Comparison of ENCODE assay signal across 32 mouse cellular contexts in the genomic region with DNA sequence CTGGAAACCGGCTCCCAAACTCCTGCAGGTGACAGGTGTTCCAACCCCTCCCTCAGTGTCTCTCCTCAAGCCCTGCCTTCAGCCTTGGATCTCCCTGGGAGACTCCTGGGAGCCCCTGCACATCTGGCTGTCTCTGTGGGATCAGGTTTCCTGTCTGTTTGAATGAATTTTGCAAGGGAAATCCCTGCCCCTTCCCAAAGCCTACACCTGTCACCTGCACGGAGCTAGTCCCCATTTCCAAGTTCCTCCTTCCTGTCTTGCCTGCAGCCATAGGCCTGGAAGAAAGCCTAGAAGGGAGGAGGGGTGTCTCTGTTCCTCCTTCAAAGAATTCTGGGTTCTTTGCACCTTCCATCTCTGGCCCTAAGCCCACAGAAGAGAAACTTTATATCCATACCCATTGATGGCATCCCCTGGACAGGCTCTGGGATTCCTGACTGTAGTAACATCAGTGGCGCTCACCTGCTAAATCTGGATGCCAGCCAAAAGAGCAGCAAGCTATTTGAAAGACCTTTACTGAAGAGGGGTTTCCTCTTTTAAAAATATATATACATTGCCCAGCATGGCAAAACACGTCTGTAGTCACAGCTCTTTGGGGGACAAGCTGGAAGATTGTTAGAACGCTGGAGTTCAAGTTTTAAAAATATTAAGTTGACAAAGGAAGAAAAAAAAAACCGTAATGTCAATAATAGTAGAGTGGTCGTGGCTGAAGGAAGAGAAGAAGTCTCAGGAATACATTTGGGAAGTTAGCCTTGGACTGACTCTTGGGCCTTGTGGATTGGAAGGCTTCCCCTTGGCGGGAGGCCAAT. TPM values are rescaled to one million over a fixed set of nuclear protein-coding genes. Genes with fewer than 3 reads are reported as not detected.
DNase-seq lines count a peak whose midpoint lies in the region; ATAC-seq and TF ChIP-seq lines count a peak whose summit lies in the region.
"Had no signal": no experiment of that assay in that cellular context is flagged by ENCODE, and none has a peak within 500 bp of the region (broad histone marks: within the 10 kb centered on the region; RNA-seq: fewer than 3 reads in every experiment).

No protein-coding gene starts in this region.

- no peaks in the 10 kb centered on the region for H3K36me3 ChIP-seq in heart, embryonic 14.5 days (ENCODE audit: control insufficient read depth, insufficient read depth, low read length)
- no peaks in the 10 kb centered on the region for H3K36me3 ChIP-seq in heart, embryonic 11.5 days (ENCODE audit: control insufficient read depth, insufficient read depth, low read length)
- H3K36me3 ChIP-seq in lung, embryonic 14.5 days (ENCODE audit: insufficient read depth): no peaks in the 10 kb centered on the region
- H3K36me3 ChIP-seq in MEL (ENCODE audit: control insufficient read depth in 1 of 2, insufficient read depth in 2 of 2, low read length in 2 of 2): peaks cover 0 to 16% of the 10 kb centered on the region in 2 experiments; a peak in 2 of 4 replicates
- H3K36me3 ChIP-seq: embryonic facial prominence, embryonic 13.5 days; forebrain, embryonic 10.5 days; heart, embryonic 13.5 days; hindbrain, embryonic 12.5 days had no signal

- DNase-seq in lung, embryonic 14.5 days: peak; percentile 27
- DNase-seq in lung, postnatal 25 days (ENCODE audit: low spot score): no peak
- peak; percentile 70 for DNase-seq in testis, postnatal 14 days (ENCODE audit: low spot score)
- no peak for DNase-seq in testis, postnatal 10 days (ENCODE audit: low spot score)
- peak; percentile 73 for DNase-seq in MEL (ENCODE audit: low read depth, low spot score)
- DNase-seq: cerebellum, adult 18-20 months; cerebellum, adult 9-10 months had no signal

- WGBS in heart, embryonic 14.5 days: 32% methylated on average over 8 of the region's 8 CpGs
- 23% methylated on average over 8 of the region's 8 CpGs for WGBS in heart, embryonic 11.5 days (ENCODE audit: insufficient replicate concordance)
- WGBS in lung, embryonic 14.5 days: 15% methylated on average over 8 of the region's 8 CpGs

- H3K4me2 ChIP-seq in heart, embryonic 14.5 days (ENCODE audit: low read length): no peak overlapping the region
- no peak overlapping the region for H3K4me2 ChIP-seq in heart, embryonic 11.5 days
- no peak overlapping the region for H3K4me2 ChIP-seq in lung, embryonic 14.5 days
- H3K4me2 ChIP-seq: embryonic facial prominence, embryonic 13.5 days; forebrain, embryonic 13.5 days; heart, embryonic 13.5 days; hindbrain, embryonic 12.5 days had no signal

- peak in 1 of 2 experiments; percentile 39; a peak in 1 of 4 replicates for TF ChIP-seq EP300 in MEL (IDR thresholded peaks at IDR 0.05; ENCODE audit: low read depth in 1 of 2, low read length in 2 of 2)

- ATAC-seq in heart, embryonic 14.5 days (ENCODE audit: insufficient number of reproducible peaks, insufficient read depth, low FRiP score, low read depth): 0 out of 2 replicates have a peak, but pooled peaks have one; percentile 15
- ATAC-seq in heart, embryonic 11.5 days (replicated peaks; ENCODE audit: insufficient number of reproducible peaks, low FRiP score, low TSS enrichment): no peak
- ATAC-seq in lung, embryonic 14.5 days (ENCODE audit: insufficient read depth): no peak
- no peak for ATAC-seq in monocyte, adult 5-6 weeks (replicated peaks; ENCODE audit: insufficient number of reproducible peaks, low FRiP score, low TSS enrichment, poor library complexity, severe bottlenecking)

- H3K4me1 ChIP-seq in heart, embryonic 14.5 days (ENCODE audit: control insufficient read depth in 2 of 2, insufficient read depth in 2 of 2, low read length in 2 of 2): peaks cover 21 to 28% of the 10 kb centered on the region in 2 experiments
- peaks cover 25% of the 10 kb centered on the region for H3K4me1 ChIP-seq in heart, embryonic 11.5 days (ENCODE audit: control insufficient read depth, insufficient read depth, low read length)
- H3K4me1 ChIP-seq in lung, embryonic 14.5 days (ENCODE audit: insufficient read depth): peaks cover 12% of the 10 kb centered on the region
- H3K4me1 ChIP-seq in MEL (ENCODE audit: control insufficient read depth in 1 of 2, insufficient read depth in 2 of 2, low read length in 2 of 2): peaks cover 5 to 16% of the 10 kb centered on the region in 2 experiments

- no peaks in the 10 kb centered on the region for H3K9me3 ChIP-seq in heart, embryonic 14.5 days (ENCODE audit: control insufficient read depth, low read length)
- H3K9me3 ChIP-seq in heart, embryonic 11.5 days (replicated peaks; ENCODE audit: control insufficient read depth, low read length): no peaks in the 10 kb centered on the region
- no peaks in the 10 kb centered on the region for H3K9me3 ChIP-seq in lung, embryonic 14.5 days (ENCODE audit: low read depth, low read length)
- H3K9me3 ChIP-seq in MEL (replicated peaks; ENCODE audit: insufficient read depth, low read length): no peaks in the 10 kb centered on the region
- H3K9me3 ChIP-seq: embryonic facial prominence, embryonic 13.5 days; forebrain, embryonic 10.5 days; forebrain, embryonic 13.5 days; heart, embryonic 13.5 days; hindbrain, embryonic 12.5 days had no signal

- no peak for TF ChIP-seq POLR2A in MEL (IDR thresholded peaks at IDR 0.05; ENCODE audit: control insufficient read depth in 1 of 2, insufficient read depth in 1 of 2, low read depth in 1 of 2, low read length in 2 of 2, poor library complexity in 1 of 2)

- TF ChIP-seq CTCF in lung, embryonic 14.5 days (IDR thresholded peaks at IDR 0.05; ENCODE audit: low read depth): no peak
- no peak for TF ChIP-seq CTCF in MEL (IDR thresholded peaks at IDR 0.05 in 2 of 3, conservative IDR thresholded peaks at IDR 0.05 in 1 of 3; ENCODE audit: control insufficient read depth in 1 of 3, insufficient read depth in 1 of 3, low read depth in 2 of 3, low read length in 3 of 3, poor library complexity in 1 of 3, severe bottlenecking in 1 of 3)

- H3K27ac ChIP-seq in heart, embryonic 14.5 days (replicated peaks in 1 of 2; ENCODE audit: control insufficient read depth in 1 of 2, insufficient read depth in 1 of 2, low read depth in 2 of 2, low read length in 2 of 2): no peak overlapping the region
- no peak overlapping the region for H3K27ac ChIP-seq in heart, embryonic 11.5 days (ENCODE audit: low read depth, low read length)
- H3K27ac ChIP-seq in lung, embryonic 14.5 days (ENCODE audit: low read depth): no peak overlapping the region
- peak overlapping the region; percentile 89 for H3K27ac ChIP-seq in MEL (ENCODE audit: control insufficient read depth, low read depth, low read length)
- H3K27ac ChIP-seq: embryonic facial prominence, embryonic 13.5 days; forebrain, embryonic 10.5 days; forebrain, embryonic 13.5 days; hindbrain, embryonic 12.5 days; hindbrain, postnatal 0 days had no signal

- no peak for TF ChIP-seq RAD21 in MEL (IDR thresholded peaks at IDR 0.05; ENCODE audit: low read depth, low read length)

- H3K79me2 ChIP-seq in MEL (ENCODE audit: control insufficient read depth, insufficient read depth, low read length, poor library complexity): peaks cover 15% of the 10 kb centered on the region

- no peak overlapping the region for H3K9ac ChIP-seq in heart, embryonic 14.5 days (ENCODE audit: low read length)
- no peak overlapping the region for H3K9ac ChIP-seq in heart, embryonic 11.5 days (ENCODE audit: low read depth, low read length)
- H3K9ac ChIP-seq in lung, embryonic 14.5 days: no peak overlapping the region
- H3K9ac ChIP-seq in MEL (ENCODE audit: control insufficient read depth, low read depth, low read length, poor library complexity, severe bottlenecking): peak overlapping the region; percentile 56
- H3K9ac ChIP-seq: embryonic facial prominence, embryonic 13.5 days; forebrain, embryonic 13.5 days; hindbrain, embryonic 12.5 days had no signal

- peaks cover 19% of the 10 kb centered on the region for H3K27me3 ChIP-seq in heart, embryonic 14.5 days (ENCODE audit: control insufficient read depth, insufficient read depth, low read length)
- peaks cover 21% of the 10 kb centered on the region for H3K27me3 ChIP-seq in heart, embryonic 11.5 days (ENCODE audit: control insufficient read depth, insufficient read depth, low read length)
- peaks cover 6% of the 10 kb centered on the region; the same call in 1 of the 2 replicates for H3K27me3 ChIP-seq in lung, embryonic 14.5 days (ENCODE audit: insufficient read depth, low read length)
- H3K27me3 ChIP-seq in MEL (ENCODE audit: control insufficient read depth in 1 of 2, insufficient read depth in 2 of 2, low read length in 2 of 2): no peaks in the 10 kb centered on the region

- no peak overlapping the region for H3K4me3 ChIP-seq in heart, embryonic 14.5 days (ENCODE audit: control insufficient read depth in 1 of 2, insufficient read depth in 1 of 2, low read depth in 1 of 2, low read length in 2 of 2)
- H3K4me3 ChIP-seq in heart, embryonic 11.5 days (ENCODE audit: low read depth, low read length): no peak overlapping the region
- no peak overlapping the region for H3K4me3 ChIP-seq in lung, embryonic 14.5 days (ENCODE audit: low read depth, low read length)
- H3K4me3 ChIP-seq in MEL (ENCODE audit: control insufficient read depth in 1 of 2, insufficient read depth in 1 of 2, low read depth in 2 of 2, low read length in 2 of 2): peak overlapping the region; percentile 1 to 26; a peak in 1 of 4 replicates
- H3K4me3 ChIP-seq: embryonic facial prominence, embryonic 13.5 days; forebrain, embryonic 10.5 days; forebrain, embryonic 13.5 days; heart, embryonic 13.5 days; hindbrain, embryonic 12.5 days had no signal

RNA-seq across cellular contexts. Expression of a gene that starts 1.8 kb away (rescaled TPM):
- 2.0 and 2.6 TPM in 2 replicates for polyA plus RNA-seq in heart, embryonic 14.5 days (2014; fragmentation: Nextera tagmentation; extraction: Ambion mirVana)
- polyA plus RNA-seq in heart, embryonic 11.5 days (2014; fragmentation: Nextera tagmentation; extraction: Ambion mirVana): 0.99 and 1.4 TPM in 2 replicates
- 1.3 and 1.5 TPM in 2 replicates for polyA plus RNA-seq in lung, embryonic 14.5 days (2014; fragmentation: Nextera tagmentation; extraction: Ambion mirVana)
- 6.4 and 7.4 TPM in 2 replicates for total RNA-seq in MEL (2012; rRNA removed)
- 10 to 100 TPM in 1 of 2 experiments, not detected in 1; 21.2 TPM for polyA plus RNA-seq in MEL (2012; ENCODE audit: insufficient read depth in 1 of 2, insufficient read length in 2 of 2, low read depth in 1 of 2, low replicate concordance in 2 of 2, missing spikeins in 1 of 2)
- 32.8 to 44.3 TPM (median 36.3 TPM) in 3 replicates for total RNA-seq in monocyte, adult 5-6 weeks (2017)
- polyA plus RNA-seq: C2C12 had no signal

RNA-seq across cellular contexts. Expression of a gene that starts 15.5 kb away (rescaled TPM):
- polyA plus RNA-seq in heart, embryonic 14.5 days (2014; fragmentation: Nextera tagmentation; extraction: Ambion mirVana): 64.4 and 68.0 TPM in 2 replicates
- 45.4 and 46.7 TPM in 2 replicates for polyA plus RNA-seq in heart, embryonic 11.5 days (2014; fragmentation: Nextera tagmentation; extraction: Ambion mirVana)
- polyA plus RNA-seq in lung, embryonic 14.5 days (2014; fragmentation: Nextera tagmentation; extraction: Ambion mirVana): 24.3 and 25.0 TPM in 2 replicates
- 6.7 and 8.6 TPM in 2 replicates for total RNA-seq in MEL (2012; rRNA removed)
- polyA plus RNA-seq in MEL (2012; ENCODE audit: insufficient read depth in 1 of 2, insufficient read length in 2 of 2, low read depth in 1 of 2, low replicate concordance in 2 of 2, missing spikeins in 1 of 2): 10 to 100 TPM in 1 of 2 experiments, not detected in 1; 14.5 TPM
- total RNA-seq in monocyte, adult 5-6 weeks (2017): 14.5 to 23.9 TPM (median 19.3 TPM) in 3 replicates

RNA-seq across cellular contexts. Expression of a gene that starts 26.3 kb away (rescaled TPM):
- polyA plus RNA-seq in heart, embryonic 14.5 days (2014; fragmentation: Nextera tagmentation; extraction: Ambion mirVana): 2.1 and 3.0 TPM in 2 replicates
- 0.66 and 0.80 TPM in 2 replicates for polyA plus RNA-seq in heart, embryonic 11.5 days (2014; fragmentation: Nextera tagmentation; extraction: Ambion mirVana)
- polyA plus RNA-seq in lung, embryonic 14.5 days (2014; fragmentation: Nextera tagmentation; extraction: Ambion mirVana): not detected in 2 replicates
- 0.08 and 0.10 TPM in 2 replicates for total RNA-seq in MEL (2012; rRNA removed)
- polyA plus RNA-seq in MEL (2012; ENCODE audit: insufficient read depth in 1 of 2, insufficient read length in 2 of 2, low read depth in 1 of 2, low replicate concordance in 2 of 2, missing spikeins in 1 of 2): under 1 TPM in 1 of 2 experiments, not detected in 1; 0.53 TPM
- 0.58 TPM in 1 of 3 replicates, not detected in the others for total RNA-seq in monocyte, adult 5-6 weeks (2017)
- total RNA-seq: ES-E14; gastrocnemius, adult 18-20 months; gastrocnemius, postnatal 36 days; hindbrain, postnatal 0 days had no signal
- polyA plus RNA-seq: CD4-positive, CD25-positive, alpha-beta regulatory T cell, adult 4 months; forebrain, embryonic 10.5 days; hindbrain, embryonic 12.5 days; inflammation-experienced regulatory T-cells, adult 6 months had no signal

RNA-seq across cellular contexts. Expression of a gene that starts 32.4 kb away (rescaled TPM):
- polyA plus RNA-seq in heart, embryonic 14.5 days (2014; fragmentation: Nextera tagmentation; extraction: Ambion mirVana): 1.7 and 2.2 TPM in 2 replicates
- polyA plus RNA-seq in heart, embryonic 11.5 days (2014; fragmentation: Nextera tagmentation; extraction: Ambion mirVana): 1.0 and 1.3 TPM in 2 replicates
- 0.50 and 0.55 TPM in 2 replicates for polyA plus RNA-seq in lung, embryonic 14.5 days (2014; fragmentation: Nextera tagmentation; extraction: Ambion mirVana)
- 1.3 and 1.7 TPM in 2 replicates for total RNA-seq in MEL (2012; rRNA removed)
- 1 to 10 TPM in 1 of 2 experiments, not detected in 1; 2.4 TPM for polyA plus RNA-seq in MEL (2012; ENCODE audit: insufficient read depth in 1 of 2, insufficient read length in 2 of 2, low read depth in 1 of 2, low replicate concordance in 2 of 2, missing spikeins in 1 of 2)
- 0.10 to 0.19 TPM in 2 of 3 replicates, not detected in the other for total RNA-seq in monocyte, adult 5-6 weeks (2017)
- polyA plus RNA-seq: CD4-positive, CD25-positive, alpha-beta regulatory T cell, adult 4 months had no signal

RNA-seq across cellular contexts. Expression of a gene that starts 42.5 kb away (rescaled TPM):
- polyA plus RNA-seq in heart, embryonic 14.5 days (2014; fragmentation: Nextera tagmentation; extraction: Ambion mirVana): not detected in 2 replicates
- polyA plus RNA-seq in heart, embryonic 11.5 days (2014; fragmentation: Nextera tagmentation; extraction: Ambion mirVana): not detected in 2 replicates
- polyA plus RNA-seq in lung, embryonic 14.5 days (2014; fragmentation: Nextera tagmentation; extraction: Ambion mirVana): not detected in 2 replicates
- not detected in 2 replicates for total RNA-seq in MEL (2012; rRNA removed)
- polyA plus RNA-seq in MEL (2012; ENCODE audit: insufficient read depth in 1 of 2, insufficient read length in 2 of 2, low read depth in 1 of 2, low replicate concordance in 2 of 2, missing spikeins in 1 of 2): not detected
- not detected in 3 replicates for total RNA-seq in monocyte, adult 5-6 weeks (2017)
- total RNA-seq: adrenal gland, adult 18-20 months; adrenal gland, postnatal 10 days; adrenal gland, postnatal 36 days; ES-E14; gastrocnemius, adult 18-20 months; gastrocnemius, postnatal 10 days; gastrocnemius, postnatal 36 days; granulocyte monocyte progenitor cell, adult 5-6 weeks; heart, postnatal 25 days; hematopoietic stem cell, adult 5-6 weeks; hindbrain, postnatal 0 days had no signal
- polyA plus RNA-seq: C2C12; CD4-positive, CD25-positive, alpha-beta regulatory T cell, adult 4 months; embryonic facial prominence, embryonic 13.5 days; forebrain, embryonic 10.5 days; forebrain, embryonic 13.5 days; forebrain, embryonic 16.5 days; heart, embryonic 13.5 days; heart, postnatal 0 days; hindbrain, embryonic 12.5 days; hindbrain, postnatal 0 days; inflammation-experienced regulatory T-cells, adult 6 months; Patski had no signal

Comparison
In these comparisons a context has a peak if more than half of its experiments do, and no peak if none do; other contexts are left out.
1. DNase-seq: peak in lung, embryonic 14.5 days (single experiment), testis, postnatal 14 days (single experiment) and MEL (single experiment); none in lung, postnatal 25 days (single experiment) and testis, postnatal 10 days (single experiment).
2. H3K4me3 ChIP-seq: peak in MEL (2 of 2); none in heart, embryonic 14.5 days (0 of 2), heart, embryonic 11.5 days (single experiment) and lung, embryonic 14.5 days (single experiment).